Mouse (Mus musculus) small intestine, adult 2 months (tissue): ENCODE results near the gene Dbndd2.

Experiments used
- CTCF ChIP-seq: fragments of 200-500 bp; IDR thresholded peaks from 2 replicates; pipeline ENCODE4 v1.5.1; 2012; ENCODE audit warnings: low read depth, mild to moderate bottlenecking, control low read depth, inconsistent platforms, low read length, moderate library complexity, mixed read lengths; ENCODE audit not compliant: insufficient replicate concordance, insufficient read length; ENCODE audit errors: extremely low read depth
- POLR2A ChIP-seq: fragments of 200-500 bp; IDR thresholded peaks from 2 replicates; pipeline ENCODE4 v1.6.1; 2012; ENCODE audit warnings: low read depth, mild to moderate bottlenecking, control low read depth, inconsistent platforms, low read length, moderate library complexity

DNA sequence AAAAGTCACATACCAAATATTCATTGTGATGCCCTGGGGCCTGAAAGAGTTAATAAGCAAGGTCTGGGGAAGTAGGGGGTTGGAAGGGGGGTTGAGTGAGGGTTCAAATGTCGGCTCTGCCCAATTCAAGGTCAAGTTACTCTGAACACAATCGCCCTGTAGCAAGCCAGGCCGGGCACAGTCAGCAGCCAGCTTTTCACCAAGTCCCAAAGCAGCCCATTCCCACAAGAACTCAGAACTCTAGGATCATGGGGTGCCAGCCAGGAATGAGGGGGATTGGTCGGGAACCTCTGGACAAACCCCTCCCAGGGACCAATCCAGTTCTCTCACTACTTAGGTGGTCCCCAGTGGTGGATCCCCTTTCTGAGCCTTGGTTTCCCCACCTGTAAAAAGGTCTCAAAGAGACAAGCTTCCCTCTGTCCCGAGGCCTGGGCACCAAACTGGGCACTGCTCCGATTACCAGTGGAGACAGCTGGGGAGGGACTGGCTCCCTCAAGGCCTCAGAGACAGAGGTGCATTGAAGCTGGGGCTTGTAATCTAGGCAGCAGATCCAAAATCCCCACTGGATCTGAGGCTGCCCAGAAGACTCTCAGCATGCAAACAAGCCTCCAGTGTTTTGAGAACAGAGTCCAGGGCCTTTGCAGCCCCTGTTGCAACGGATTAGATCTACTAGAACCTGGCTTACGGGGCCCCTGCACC lies 49.5 kb upstream of the Dbndd2 start:
- TF ChIP-seq CTCF (no peak), POLR2A (no peak)
